Mouse (Mus musculus) heart, embryonic 14.5 days (tissue): ENCODE data around the gene Nbas. TPM values are rescaled to one million over a fixed set of nuclear protein-coding genes. Genes with fewer than 3 reads are reported as not detected.

ENCODE experiments used
- ATAC-seq: fragments of 200-750 bp; cut with Nextera tagmentation; 2 replicates; pipeline ENCODE4 v1.8.0; 2017; ENCODE audit warnings: low read depth, moderate TSS enrichment; ENCODE audit not compliant: insufficient number of reproducible peaks, insufficient read depth, low FRiP score
- H3K27ac ChIP-seq, 2 experiments: fragments of 200-500 bp in 1 of 2; fragments of 300-500 bp in 1 of 2; sonication (generic) in 1 of 2; replicated peaks in 1 of 2; 2 replicates each; pipeline ENCODE4 v1.5.1; 2012 to 2014; ENCODE audit warnings: low read depth in 2 of 2, low read length in 2 of 2, control low read depth in 1 of 2, mild to moderate bottlenecking in 1 of 2, mixed read lengths in 1 of 2; ENCODE audit not compliant: control insufficient read depth in 1 of 2, insufficient read depth in 1 of 2
- H3K27me3 ChIP-seq: fragments of 300-500 bp; sonication (generic); 2 replicates; pipeline ENCODE4 v1.6.1; 2014; ENCODE audit warnings: mild to moderate bottlenecking, low read length, control low read depth; ENCODE audit not compliant: control insufficient read depth, insufficient read depth
- H3K36me3 ChIP-seq: fragments of 300-500 bp; sonication (generic); 2 replicates; pipeline ENCODE4 v1.6.1; 2014; ENCODE audit warnings: mild to moderate bottlenecking, control low read depth, low read length, mixed read lengths; ENCODE audit not compliant: control insufficient read depth, insufficient read depth
- H3K4me1 ChIP-seq, 2 experiments: fragments of 200-500 bp in 1 of 2; fragments of 300-500 bp in 1 of 2; sonication (generic) in 1 of 2; 2 replicates each; pipeline ENCODE4 v1.6.1; 2012 to 2014; ENCODE audit warnings: low read length in 2 of 2, control low read depth in 1 of 2, mixed read lengths in 1 of 2; ENCODE audit not compliant: control insufficient read depth in 2 of 2, insufficient read depth in 2 of 2
- H3K4me2 ChIP-seq: fragments of 300-500 bp; sonication (generic); 2 replicates; pipeline ENCODE4 v1.6.1; 2014; ENCODE audit warnings: mild to moderate bottlenecking, low read length
- H3K4me3 ChIP-seq, 2 experiments: fragments of 200-500 bp in 1 of 2; fragments of 300-500 bp in 1 of 2; sonication (generic) in 1 of 2; 2 replicates each; pipeline ENCODE4 v1.5.1; 2012 to 2014; ENCODE audit warnings: low read length in 2 of 2, mild to moderate bottlenecking in 2 of 2, control low read depth in 1 of 2, low read depth in 1 of 2, moderate library complexity in 1 of 2; ENCODE audit not compliant: control insufficient read depth in 1 of 2, insufficient read depth in 1 of 2
- H3K9ac ChIP-seq: fragments of 300-500 bp; sonication (generic); 2 replicates; pipeline ENCODE4 v1.6.1; 2014; ENCODE audit warnings: mild to moderate bottlenecking, low read length
- H3K9me3 ChIP-seq: fragments of 300-500 bp; sonication (generic); 2 replicates; pipeline ENCODE4 v1.6.1; 2016; ENCODE audit warnings: low read length, control low read depth; ENCODE audit not compliant: control insufficient read depth
- WGBS: fragments of 180-500 bp; shearing (Covaris S2); extraction: QIAGEN DNeasy Blood & Tissue Kit; methylation state at CpG from one replicate; pipeline ENCODE4 v1.1.7; 2014; 5-methylcytosine and 5-hydroxymethylcytosine counted together
- polyA plus RNA-seq: library from polyadenylated mRNA; unstranded; fragments of >200 nt; fragmentation: Nextera tagmentation; extraction: Ambion mirVana; gene quantifications from 2 replicates; pipeline ENCODE4 v1.2.1, GENCODE M21; 2014

The Nbas gene
- polyA plus RNA-seq, result 9.5 and 10.6 TPM in 2 replicates

DNA sequence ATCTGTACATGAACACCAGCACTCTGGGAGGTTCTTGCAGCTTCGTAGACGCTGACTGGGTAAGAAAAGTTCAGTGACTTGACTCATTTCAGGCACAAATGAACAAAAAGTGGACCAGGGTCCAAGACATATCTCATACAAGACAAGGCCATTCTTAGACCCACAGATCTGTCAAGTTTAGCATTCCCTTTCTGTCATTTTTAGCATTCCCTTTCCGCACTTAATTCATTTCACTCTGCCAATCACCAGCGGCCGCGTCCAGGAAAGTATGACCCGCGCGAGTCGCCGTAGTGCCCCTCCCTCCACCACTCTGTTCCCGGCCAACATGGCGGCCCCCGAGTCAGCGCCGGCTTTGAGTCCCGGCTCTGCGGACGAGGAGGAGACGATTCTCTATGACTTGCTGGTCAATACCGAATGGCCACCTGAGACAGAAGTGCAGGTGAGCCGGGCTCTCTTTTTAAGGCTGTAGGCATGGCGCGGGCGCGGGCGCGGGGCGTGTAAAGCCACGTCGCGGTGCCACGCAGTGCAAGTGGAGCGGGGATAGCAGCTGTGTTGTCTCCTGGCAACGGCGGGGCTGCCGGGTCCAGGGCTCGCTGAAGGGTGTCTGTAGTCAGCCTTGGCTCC lies at the start of gene Nbas:
Gene Nbas, plus strand, starts transcription at position 308 of the 624 bp plus-strand sequence.
- Histone ChIP-seq H3K9me3 (no peaks in the 10 kb centered on the region), H3K9ac (peak within 1 kb of the TSS; percentile 82), H3K27me3 (no peaks in the 10 kb centered on the region), H3K4me3 (peak within 1 kb of the TSS; percentile 82 to 83), H3K27ac (peak within 1 kb of the TSS; percentile 38 to 47; a peak in 2 of 4 replicates), H3K4me1 (peaks cover 6 to 11% of the 10 kb centered on the region in 2 experiments; a peak in 3 of 4 replicates), H3K4me2 (peak within 1 kb of the TSS; percentile 84), H3K36me3 (peaks cover 4% of the 10 kb centered on the region)
- ATAC-seq, result peak; percentile 78; the same call in 1 of the 2 replicates
- 4% methylated on average over 38 of the region's 38 CpGs for WGBS

GRCm38 (mm10) chr12:13242453-13242852 lies 26.5 kb upstream of the Nbas start:
- H3K27ac ChIP-seq, result no peak overlapping the region
- H3K9ac ChIP-seq, result no peak overlapping the region
- ATAC-seq, result no peak
- no peak overlapping the region for H3K4me3 ChIP-seq
- H3K4me2 ChIP-seq, result no peak overlapping the region
- no peaks in the 10 kb centered on the region for H3K9me3 ChIP-seq
- H3K36me3 ChIP-seq, result peaks cover 80% of the 10 kb centered on the region
- H3K4me1 ChIP-seq, result peaks cover 0 to 2% of the 10 kb centered on the region in 2 experiments; a peak in 2 of 4 replicates
- no peaks in the 10 kb centered on the region for H3K27me3 ChIP-seq

- Histone ChIP-seq H3K4me1 (peaks cover 0 to 10% of the 10 kb centered on the region in 2 experiments; a peak in 3 of 4 replicates), H3K4me3 (peak within 1 kb of the TSS; percentile 79 to 80), H3K36me3 (peaks cover 21% of the 10 kb centered on the region), H3K27me3 (no peaks in the 10 kb centered on the region), H3K27ac (peak within 1 kb of the TSS; percentile 77 to 79), H3K9me3 (no peaks in the 10 kb centered on the region), H3K9ac (peak within 1 kb of the TSS; percentile 84), H3K4me2 (peak within 1 kb of the TSS; percentile 61)
- 3% methylated on average over 58 of the region's 59 CpGs for WGBS
- peak; percentile 77 for ATAC-seq
Observed at GRCm38 (mm10) chr12:13248691-13249572, 20.0 kb upstream of the Nbas start, which contains the start of gene Ddx1. Ddx1 (minus strand) TSS chr12:13249213.

DNA sequence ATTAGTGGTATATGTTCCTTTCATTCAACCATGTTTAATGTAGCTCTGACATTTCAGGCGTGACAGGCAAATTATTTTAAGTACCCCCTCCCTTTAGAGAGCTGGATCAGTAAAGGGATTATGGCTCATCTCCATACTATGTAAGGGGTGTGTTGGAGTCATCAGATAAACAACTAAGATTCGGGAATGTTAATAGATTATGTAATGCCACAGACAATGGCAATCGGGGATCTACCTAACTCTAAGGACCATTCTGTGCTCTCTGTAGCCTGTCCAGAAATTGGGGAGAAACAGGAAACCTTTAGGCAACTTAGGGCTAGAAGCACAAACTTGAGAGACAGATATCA lies 19.4 kb upstream of the Nbas start:
- H3K9me3 ChIP-seq, result no peaks in the 10 kb centered on the region
- H3K9ac ChIP-seq, result peak overlapping the region; percentile 84
- H3K4me3 ChIP-seq, result peak overlapping the region in 1 of 2 experiments; percentile 79; a peak in 3 of 4 replicates
- H3K4me2 ChIP-seq, result peak overlapping the region; percentile 61
- H3K4me1 ChIP-seq, result peaks cover 0 to 10% of the 10 kb centered on the region in 2 experiments; a peak in 3 of 4 replicates
- no peak for ATAC-seq
- no peaks in the 10 kb centered on the region for H3K27me3 ChIP-seq
- no peak overlapping the region for H3K27ac ChIP-seq
- peaks cover 15% of the 10 kb centered on the region for H3K36me3 ChIP-seq
- 87% methylated on average over 3 of the region's 3 CpGs for WGBS

GRCm38 (mm10) chr12:13255068-13255467 lies 13.9 kb upstream of the Nbas start:
- Histone ChIP-seq H3K4me3 (no peak overlapping the region), H3K27ac (peak overlapping the region; percentile 1 to 34; a peak in 1 of 4 replicates), H3K4me1 (peaks cover 4% of the 10 kb centered on the region in 2 experiments; a peak in 2 of 4 replicates), H3K4me2 (peak overlapping the region; percentile 40), H3K9me3 (no peaks in the 10 kb centered on the region), H3K36me3 (no peaks in the 10 kb centered on the region), H3K9ac (no peak overlapping the region), H3K27me3 (no peaks in the 10 kb centered on the region)
- WGBS, result 6% methylated on average over 3 of the region's 3 CpGs
- ATAC-seq, result no peak

- H3K9ac ChIP-seq, result no peak overlapping the region
Observed at GRCm38 (mm10) chr12:13255701-13256100, 13.2 kb upstream of the Nbas start.

DNA sequence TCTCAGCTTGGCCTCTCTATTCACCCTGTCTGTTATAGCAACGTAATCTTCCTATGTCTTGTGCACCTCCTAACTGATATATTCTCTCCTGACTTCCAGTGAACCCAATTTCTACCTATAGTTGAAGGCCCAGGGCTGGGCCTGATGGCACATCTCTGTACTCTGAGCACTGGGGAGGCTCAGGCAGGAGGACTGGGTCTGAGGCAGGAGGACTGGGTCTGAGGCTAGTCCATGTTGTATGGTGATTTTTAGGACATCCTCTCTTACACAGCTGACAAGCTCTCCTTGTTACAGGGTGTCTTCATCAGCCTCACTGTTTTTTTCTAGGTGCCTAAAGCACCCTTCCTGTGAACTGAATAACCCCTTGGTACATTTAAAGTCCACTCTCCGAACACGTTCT lies 521 bp upstream of the Nbas start:
- H3K27me3 ChIP-seq, result no peaks in the 10 kb centered on the region
- H3K9ac ChIP-seq, result 0 out of 2 replicates have a peak overlapping the region, but pooled peaks have one; percentile 8
- H3K27ac ChIP-seq, result 0 out of 4 replicates have a peak overlapping the region, but pooled peaks of 1 of the 2 experiments have one; percentile 24
- H3K4me1 ChIP-seq, result peaks cover 6 to 11% of the 10 kb centered on the region in 2 experiments; a peak in 3 of 4 replicates
- no peaks in the 10 kb centered on the region for H3K9me3 ChIP-seq
- ATAC-seq, result no peak
- 48% methylated on average over 3 of the region's 3 CpGs for WGBS
- H3K4me2 ChIP-seq, result peak overlapping the region; percentile 84
- H3K36me3 ChIP-seq, result no peaks in the 10 kb centered on the region
- H3K4me3 ChIP-seq, result peak overlapping the region in 1 of 2 experiments; percentile 83; a peak in 3 of 4 replicates

More at GRCm38 (mm10) chr12:13255701-13256100, 13.2 kb upstream of the Nbas start:
- Histone ChIP-seq H3K27ac (no peak overlapping the region), H3K36me3 (no peaks in the 10 kb centered on the region), H3K4me2 (peak overlapping the region; percentile 40; the same call in 1 of the 2 replicates), H3K4me1 (peaks cover 4% of the 10 kb centered on the region in 2 experiments; a peak in 2 of 4 replicates), H3K27me3 (no peaks in the 10 kb centered on the region), H3K9me3 (no peaks in the 10 kb centered on the region), H3K4me3 (no peak overlapping the region)
- ATAC-seq, result no peak
- 83% methylated on average over 2 of the region's 2 CpGs for WGBS
